Mouse (Mus musculus) MEL (cell line): ENCODE measurements at regions not wholly inside any gene's neighbourhood (a gene's known extent, or its start where the extent isn't known, plus 50 kb on each side); places are given as distances from the start of the nearest gene placed in this dataset.

Source experiments
- DNase-seq: peaks from one replicate; pipeline ENCODE4 v3.0.0; 2011; ENCODE audit warnings: low read depth, low spot score
- H3K27ac ChIP-seq: 2 replicates; pipeline ENCODE4 v1.5.1; 2012; ENCODE audit warnings: low read depth, mild to moderate bottlenecking, control low read depth, low read length, moderate library complexity; ENCODE audit not compliant: control insufficient read depth
- H3K27me3 ChIP-seq, 2 experiments: fragments of 150-350 bp in 1 of 2; sonication (generic) in 1 of 2; 2 replicates each; pipeline ENCODE4 v1.6.1; 2012; ENCODE audit warnings: low read length in 2 of 2, mild to moderate bottlenecking in 2 of 2, improper control_type of control experiment in 1 of 2, moderate library complexity in 1 of 2; ENCODE audit not compliant: insufficient read depth in 2 of 2, control insufficient read depth in 1 of 2
- H3K36me3 ChIP-seq, 2 experiments: 2 replicates each; pipeline ENCODE4 v1.6.1; 2012 to 2014; ENCODE audit warnings: low read length in 2 of 2, improper control_type of control experiment in 1 of 2, inconsistent platforms in 1 of 2, mild to moderate bottlenecking in 1 of 2; ENCODE audit not compliant: insufficient read depth in 2 of 2, control insufficient read depth in 1 of 2
- H3K4me1 ChIP-seq, 2 experiments: fragments of 150-350 bp in 1 of 2; sonication (generic) in 1 of 2; 2 replicates each; pipeline ENCODE4 v1.6.1; 2012; ENCODE audit warnings: low read length in 2 of 2, improper control_type of control experiment in 1 of 2, mild to moderate bottlenecking in 1 of 2; ENCODE audit not compliant: insufficient read depth in 2 of 2, control insufficient read depth in 1 of 2
- H3K4me3 ChIP-seq, 2 experiments: fragments of 150-350 bp in 1 of 2; sonication (generic) in 1 of 2; 2 replicates each; pipeline ENCODE4 v1.5.1; 2012; ENCODE audit warnings: low read depth in 2 of 2, low read length in 2 of 2, mild to moderate bottlenecking in 2 of 2, moderate library complexity in 2 of 2, control low read depth in 1 of 2, improper control_type of control experiment in 1 of 2; ENCODE audit not compliant: control insufficient read depth in 1 of 2, insufficient read depth in 1 of 2
- H3K79me2 ChIP-seq: 2 replicates; pipeline ENCODE4 v1.6.1; 2012; ENCODE audit warnings: mild to moderate bottlenecking, low read length, moderate library complexity; ENCODE audit not compliant: control insufficient read depth, poor library complexity, insufficient read depth
- H3K9ac ChIP-seq: 2 replicates; pipeline ENCODE4 v1.6.1; 2012; ENCODE audit warnings: low read depth, mild to moderate bottlenecking, control low read depth, low read length, moderate library complexity; ENCODE audit not compliant: control insufficient read depth, poor library complexity, severe bottlenecking
- H3K9me3 ChIP-seq: fragments of 150-350 bp; sonication (generic); replicated peaks from 2 replicates; pipeline ENCODE4 v1.6.1; 2012; ENCODE audit warnings: mild to moderate bottlenecking, low read length, improper control_type of control experiment, moderate library complexity; ENCODE audit not compliant: insufficient read depth
- BHLHE40 ChIP-seq: IDR thresholded peaks from 2 replicates; pipeline ENCODE4 v1.6.1; 2012; ENCODE audit warnings: low read depth, mild to moderate bottlenecking, inconsistent platforms, low read length, improper control_type of control experiment, borderline replicate concordance
- CHD1 ChIP-seq: IDR thresholded peaks from 2 replicates; pipeline ENCODE4 v1.6.1; 2012; ENCODE audit warnings: low read depth, mild to moderate bottlenecking, inconsistent platforms, low read length, improper control_type of control experiment
- CHD2 ChIP-seq: IDR thresholded peaks from 2 replicates; pipeline ENCODE4 v1.6.1; 2011; ENCODE audit warnings: low read length, improper control_type of control experiment
- CTCF ChIP-seq, 3 experiments: IDR thresholded peaks in 2 of 3; conservative IDR thresholded peaks in 1 of 3; 2 replicates each; pipeline ENCODE4 v1.5.1; 2011 to 2012; ENCODE audit warnings: low read length in 3 of 3, low read depth in 2 of 3, mild to moderate bottlenecking in 2 of 3, improper control_type of control experiment in 1 of 3, inconsistent platforms in 1 of 3, mixed read lengths in 1 of 3, moderate library complexity in 1 of 3; ENCODE audit not compliant: control insufficient read depth in 1 of 3, insufficient read depth in 1 of 3, poor library complexity in 1 of 3, severe bottlenecking in 1 of 3
- ELF1 ChIP-seq: IDR thresholded peaks from 2 replicates; pipeline ENCODE4 v1.6.1; 2014; ENCODE audit warnings: low read depth, mild to moderate bottlenecking, inconsistent platforms, low read length, improper control_type of control experiment, moderate library complexity
- EP300 ChIP-seq, 2 experiments: IDR thresholded peaks; 2 replicates each; pipeline ENCODE4 v1.6.1; 2011; ENCODE audit warnings: improper control_type of control experiment in 2 of 2, low read length in 2 of 2, low read depth in 1 of 2, mild to moderate bottlenecking in 1 of 2
- GABPA ChIP-seq: IDR thresholded peaks from 2 replicates; pipeline ENCODE4 v1.6.1; 2012; ENCODE audit warnings: low read depth, mild to moderate bottlenecking, inconsistent platforms, low read length, improper control_type of control experiment, moderate library complexity
- MEF2A ChIP-seq: IDR thresholded peaks from 2 replicates; pipeline ENCODE4 v1.6.1; 2014; ENCODE audit warnings: low read depth, mild to moderate bottlenecking, inconsistent platforms, low read length, improper control_type of control experiment; ENCODE audit not compliant: poor library complexity, insufficient replicate concordance, severe bottlenecking; ENCODE audit errors: extremely low read depth
- MYB ChIP-seq: IDR thresholded peaks from 2 replicates; pipeline ENCODE4 v1.6.1; 2011; ENCODE audit warnings: mild to moderate bottlenecking, low read depth, low read length, improper control_type of control experiment
- POLR2AphosphoS5 ChIP-seq: IDR thresholded peaks from 2 replicates; pipeline ENCODE4 v1.6.1; 2012; ENCODE audit warnings: low read depth, borderline replicate concordance, mild to moderate bottlenecking, inconsistent platforms, low read length, moderate library complexity, mixed read lengths
- RAD21 ChIP-seq: IDR thresholded peaks from 2 replicates; pipeline ENCODE4 v1.6.1; 2011; ENCODE audit warnings: mild to moderate bottlenecking, low read depth, low read length, improper control_type of control experiment
- RCOR1 ChIP-seq: IDR thresholded peaks from 2 replicates; pipeline ENCODE4 v1.6.1; 2012; ENCODE audit warnings: low read depth, mild to moderate bottlenecking, inconsistent platforms, low read length, improper control_type of control experiment
- SIN3A ChIP-seq: IDR thresholded peaks from 2 replicates; pipeline ENCODE4 v1.6.1; 2012; ENCODE audit warnings: low read length, improper control_type of control experiment, inconsistent platforms
- TCF12 ChIP-seq: IDR thresholded peaks from 2 replicates; pipeline ENCODE4 v1.6.1; 2014; ENCODE audit warnings: low read depth, mild to moderate bottlenecking, inconsistent platforms, low read length, improper control_type of control experiment, moderate library complexity
- ZC3H11A ChIP-seq: IDR thresholded peaks from 2 replicates; pipeline ENCODE4 v1.6.1; 2012; ENCODE audit warnings: low read depth, mild to moderate bottlenecking, inconsistent platforms, low read length, improper control_type of control experiment
- ZKSCAN1 ChIP-seq: IDR thresholded peaks from 2 replicates; pipeline ENCODE4 v1.6.1; 2012; ENCODE audit warnings: low read depth, mild to moderate bottlenecking, inconsistent platforms, low read length, improper control_type of control experiment, moderate library complexity
- ZMIZ1 ChIP-seq: IDR thresholded peaks from 2 replicates; pipeline ENCODE4 v1.6.1; 2012; ENCODE audit warnings: low read depth, mild to moderate bottlenecking, inconsistent platforms, low read length, improper control_type of control experiment, moderate library complexity
- ZNF384 ChIP-seq: IDR thresholded peaks from 2 replicates; pipeline ENCODE4 v1.6.1; 2012; ENCODE audit warnings: low read depth, mild to moderate bottlenecking, inconsistent platforms, low read length, improper control_type of control experiment

DNA sequence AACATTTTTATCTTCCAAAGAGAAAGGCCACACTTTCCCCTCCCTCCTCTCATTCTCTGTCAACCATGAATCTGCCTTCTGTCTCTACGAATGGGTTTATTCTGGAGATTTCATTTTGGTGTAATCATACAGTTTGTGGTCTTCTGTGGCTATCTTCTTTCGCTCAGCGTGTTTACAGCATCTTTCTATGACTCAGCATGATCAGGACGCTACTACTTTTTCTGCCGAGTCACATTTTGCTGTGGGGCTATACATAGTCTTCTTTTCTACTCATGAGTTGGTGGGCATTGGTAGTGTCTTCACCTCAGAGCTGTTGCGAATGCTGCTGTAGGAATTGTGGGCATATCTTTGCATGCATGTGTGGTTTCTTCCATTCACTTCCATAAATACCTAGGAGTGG, 66.3 kb upstream of the Vangl1 start:
- H3K36me3 ChIP-seq, result no peaks in the 10 kb centered on the region
- no peaks in the 10 kb centered on the region for H3K9me3 ChIP-seq
- peak; percentile 4 for DNase-seq

GRCm38 (mm10) chr3:102270257-102270656, 65.8 kb upstream of the Vangl1 start:
- no peak for DNase-seq
- H3K36me3 ChIP-seq, result no peaks in the 10 kb centered on the region
- no peak for TF ChIP-seq GABPA
- no peak for TF ChIP-seq RAD21
- TF ChIP-seq ZMIZ1, result no peak
- no peak for TF ChIP-seq TCF12
- no peak for TF ChIP-seq ZKSCAN1
- no peak for TF ChIP-seq ZNF384
- TF ChIP-seq POLR2AphosphoS5, result no peak
- no peak for TF ChIP-seq SIN3A
- no peak for TF ChIP-seq CTCF (IDR thresholded peaks at IDR 0.05 in 2 of 3, conservative IDR thresholded peaks at IDR 0.05 in 1 of 3; ENCODE audit: control insufficient read depth in 1 of 3, insufficient read depth in 1 of 3, low read depth in 2 of 3, low read length in 3 of 3, poor library complexity in 1 of 3, severe bottlenecking in 1 of 3)
- TF ChIP-seq MEF2A, result no peak
- TF ChIP-seq RCOR1, result no peak
- no peak for TF ChIP-seq CHD2
- TF ChIP-seq ELF1, result no peak
- H3K79me2 ChIP-seq, result no peaks in the 10 kb centered on the region
- no peak overlapping the region for H3K4me3 ChIP-seq
- H3K4me1 ChIP-seq, result no peaks in the 10 kb centered on the region
- no peaks in the 10 kb centered on the region for H3K27me3 ChIP-seq
- H3K27ac ChIP-seq, result no peak overlapping the region
- no peak overlapping the region for H3K9ac ChIP-seq
- no peaks in the 10 kb centered on the region for H3K9me3 ChIP-seq

More for the DNA sequence above, 66.3 kb upstream of the Vangl1 start:
- no peaks in the 10 kb centered on the region for H3K27me3 ChIP-seq
- TF ChIP-seq ZC3H11A (no peak), ELF1 (no peak), EP300 (IDR thresholded peaks at IDR 0.05; ENCODE audit: low read depth in 1 of 2, low read length in 2 of 2) (no peak), CHD1 (no peak), ZNF384 (no peak), MYB (no peak), BHLHE40 (no peak)
- TF ChIP-seq, all 39 proteins: peak for 0
- Histone ChIP-seq H3K4me3 (no peak overlapping the region), H3K9ac (no peak overlapping the region), H3K27ac (no peak overlapping the region), H3K79me2 (no peaks in the 10 kb centered on the region), H3K4me1 (no peaks in the 10 kb centered on the region)
